Mouse (Mus musculus): ENCODE data around the gene Cd209b. TPM values are rescaled to one million over a fixed set of nuclear protein-coding genes. Genes with fewer than 3 reads are reported as not detected.

Gene Cd209b
- not detected in 2 replicates for polyA plus RNA-seq (2012)

GRCm38 (mm10) chr8:3926744-3927143, at the start of gene Cd209b:
Gene Cd209b, minus strand, starts transcription at chr8:3926844.

GRCm38 (mm10) chr8:3954646-3955045, 28.0 kb upstream of the Cd209b start, which contains the start of gene Cd209c:
Gene Cd209c, minus strand, starts transcription at chr8:3954746.

GRCm38 (mm10) chr8:3878455-3878854, 48.2 kb downstream of the Cd209b start, which contains the start of gene Cd209d:
Gene Cd209d, minus strand, starts transcription at chr8:3878555.

Other genes starting within 250 kb of the Cd209b start
- 0.05 and 0.39 TPM in 2 replicates for gene Fcer2a, start 232.7 kb downstream of the Cd209b start, polyA plus RNA-seq (2012)
- gene Clec4g, start 206.2 kb downstream of the Cd209b start, polyA plus RNA-seq (2012) = not detected in 2 replicates
- 0.40 TPM in 1 of 2 replicates, not detected in the other for gene Cd209a, start 177.9 kb downstream of the Cd209b start, polyA plus RNA-seq (2012)
- not detected in 2 replicates for gene Cd209e, start 72.5 kb downstream of the Cd209b start, polyA plus RNA-seq (2012)
- not detected in 2 replicates for gene Cd209d, start 48.3 kb downstream of the Cd209b start, polyA plus RNA-seq (2012)
- not detected in 2 replicates for gene Cd209c, start 27.9 kb upstream of the Cd209b start, polyA plus RNA-seq (2012)
- 0.09 and 0.16 TPM in 2 replicates for gene Cd209f, start 179.0 kb upstream of the Cd209b start, polyA plus RNA-seq (2012)
- gene Cd209g, start 207.3 kb upstream of the Cd209b start, polyA plus RNA-seq (2012) = 0.02 and 0.13 TPM in 2 replicates
- gene Evi5l, start 239.7 kb upstream of the Cd209b start, polyA plus RNA-seq (2012) = 8.6 and 12.5 TPM in 2 replicates

Measured in megakaryocyte-erythroid progenitor cell, adult 5 weeks (primary cell).